Mouse (Mus musculus): Measurements from ENCODE around the gene Chodl.

Chodl gene

DNA sequence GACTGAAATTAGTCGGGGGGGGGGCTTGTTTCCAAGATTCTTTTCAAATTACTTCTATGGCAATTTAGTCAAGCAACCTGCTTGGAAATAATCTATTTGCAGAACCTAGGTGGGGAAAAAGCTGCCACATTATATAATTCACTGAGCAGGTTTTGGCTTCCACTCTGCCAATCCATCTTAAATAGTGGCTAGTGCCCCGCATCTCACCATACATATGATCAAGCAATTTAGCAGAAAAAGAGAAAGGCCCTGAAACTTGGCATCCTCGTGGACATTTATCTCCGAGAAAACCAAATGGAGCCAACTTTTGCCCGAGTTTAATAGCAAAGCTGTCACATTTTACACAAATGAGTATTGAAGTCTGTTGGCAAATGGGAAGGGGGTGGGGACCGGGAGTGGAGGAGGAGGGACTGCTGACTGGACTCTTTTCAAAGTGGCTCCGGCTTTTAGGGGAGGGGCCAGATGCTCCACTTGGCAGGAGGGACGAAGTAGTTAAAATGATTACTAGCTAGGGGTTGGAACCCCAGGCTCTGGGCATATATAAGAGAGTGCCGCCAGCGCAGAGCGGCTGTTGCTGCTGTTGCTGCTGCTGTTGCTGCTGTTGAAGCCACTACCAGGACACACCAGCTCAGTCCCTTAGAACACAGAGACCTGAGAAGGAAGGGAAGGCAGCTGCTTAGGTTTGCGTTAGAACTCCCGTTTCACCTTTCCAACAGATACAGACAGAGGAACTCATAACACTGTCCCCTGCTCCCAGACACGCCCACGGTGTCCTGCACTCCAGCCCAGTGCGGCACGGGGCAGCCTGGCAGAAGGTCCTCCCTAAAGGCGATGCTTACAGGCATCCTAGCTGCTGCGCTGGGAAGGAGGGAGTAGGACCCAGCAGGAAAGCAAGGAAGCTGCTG lies at the start of gene Chodl:
TSS of gene Chodl (plus strand) at position 567 of the 905 bp plus-strand sequence.
- peak; percentile 8 for DNase-seq

DNA sequence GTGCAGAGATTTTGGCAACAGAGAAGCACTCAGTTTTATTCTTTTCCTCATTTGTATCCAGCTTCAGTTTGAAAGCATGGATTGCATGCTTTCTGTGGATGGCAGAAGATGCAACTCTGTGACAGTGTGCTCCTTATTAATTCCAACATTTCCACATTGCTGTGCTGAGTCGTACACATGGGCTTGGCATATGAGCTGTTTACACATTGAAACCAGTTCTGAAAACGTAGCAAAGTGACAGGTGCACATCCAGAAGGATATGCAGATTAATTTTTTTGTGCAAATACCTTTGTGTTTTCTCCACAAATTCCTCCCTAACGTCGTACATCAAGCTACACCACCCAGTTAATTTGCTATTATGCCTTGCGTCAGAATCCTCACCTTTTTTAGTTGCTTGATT lies 8.1 kb upstream of the Chodl start:
- no peak for DNase-seq

DNA sequence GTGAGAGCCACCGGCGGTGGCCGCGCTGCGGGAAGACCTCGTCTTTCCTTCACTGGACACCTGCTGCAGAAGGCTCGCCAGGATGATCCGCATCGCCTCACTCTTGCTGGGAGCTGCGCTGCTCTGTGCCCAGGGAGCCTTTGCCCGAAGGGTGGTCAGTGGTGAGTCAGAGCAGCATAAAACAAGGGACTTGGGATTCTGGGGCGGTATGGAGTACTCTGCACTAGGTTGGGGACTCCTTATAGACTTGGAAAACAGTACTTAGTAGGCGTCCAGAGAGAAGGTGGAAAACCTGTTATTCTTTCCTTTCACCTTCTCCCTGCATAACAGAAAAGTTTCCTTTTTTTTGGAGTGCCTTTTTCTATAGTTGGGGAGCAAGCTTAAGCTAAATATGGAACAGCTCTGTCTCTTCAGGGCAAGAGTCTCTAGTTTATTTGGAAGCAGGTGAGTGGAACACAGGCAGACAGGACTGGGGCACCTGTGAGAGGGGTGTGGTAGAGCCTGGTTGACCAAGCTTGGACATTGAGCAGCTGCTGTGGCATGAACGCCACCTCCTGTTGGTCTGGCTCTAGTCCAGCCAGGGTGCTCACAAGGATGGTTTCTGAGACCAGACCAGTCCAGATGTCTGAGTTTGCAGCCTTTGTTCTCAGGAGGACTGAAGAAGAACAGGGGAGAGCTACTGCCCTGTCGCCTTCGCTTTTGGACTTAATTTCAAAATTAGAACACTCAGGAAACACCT lies 708 bp downstream of the Chodl start:
- DNase-seq, result no peak

DNA sequence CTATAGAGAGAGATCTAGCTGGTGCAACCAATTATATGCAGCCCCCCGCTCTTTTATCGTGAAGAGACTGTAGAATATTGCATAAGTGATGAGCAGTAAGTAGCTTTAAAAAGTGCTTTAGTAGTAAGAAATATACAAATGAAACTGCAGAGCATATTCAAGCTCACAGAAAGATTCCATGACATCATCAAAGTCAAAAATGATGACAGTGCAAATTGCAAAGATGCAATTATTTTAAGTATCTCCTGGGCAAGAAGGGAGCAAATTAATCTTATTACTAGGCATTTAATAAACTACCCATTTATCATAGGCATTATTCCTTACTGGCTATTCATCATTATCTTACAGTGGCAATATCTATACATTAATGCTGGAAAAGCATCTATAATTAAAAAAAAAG lies 3.5 kb downstream of the Chodl start:
- no peak for DNase-seq

DNA sequence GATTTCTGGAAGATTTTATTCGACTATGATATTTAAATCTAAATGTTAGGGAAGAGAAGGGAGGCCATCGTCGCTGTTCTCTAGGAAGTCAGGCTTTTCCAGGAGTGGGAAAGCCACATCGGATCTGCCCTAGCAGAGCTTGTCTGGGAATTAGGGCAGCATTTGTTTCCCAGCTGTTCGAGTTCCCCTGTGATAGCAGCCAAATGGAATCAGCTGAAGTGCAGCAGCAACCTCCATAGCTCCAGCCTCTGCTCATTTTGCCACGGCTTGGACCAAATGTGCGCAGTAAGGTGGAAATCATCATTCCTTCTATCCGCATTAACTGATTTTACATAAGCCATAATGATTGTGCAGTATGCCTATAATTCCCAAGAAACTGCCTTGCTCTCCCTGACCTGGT lies 7.0 kb downstream of the Chodl start:
- DNase-seq, result no peak

DNA sequence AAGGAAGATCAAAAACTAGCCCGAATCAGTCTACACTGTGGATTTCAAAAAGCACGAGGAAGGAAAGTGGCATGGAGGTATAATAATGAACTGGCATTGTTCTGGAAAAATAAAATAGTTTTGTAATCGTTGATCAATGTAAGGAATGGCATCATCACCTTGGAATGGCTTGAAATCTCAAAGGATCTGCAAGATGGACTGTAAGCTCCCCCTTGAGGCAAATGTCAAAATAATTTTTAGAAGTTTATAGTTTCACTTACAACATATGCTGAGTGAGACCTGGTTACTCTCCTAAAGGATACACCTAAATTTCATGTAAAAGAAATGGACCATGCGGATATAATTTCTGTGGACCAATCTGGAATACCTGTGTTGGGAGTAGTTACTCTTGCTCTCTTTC lies 19.6 kb downstream of the Chodl start:
- DNase-seq, result no peak

DNA sequence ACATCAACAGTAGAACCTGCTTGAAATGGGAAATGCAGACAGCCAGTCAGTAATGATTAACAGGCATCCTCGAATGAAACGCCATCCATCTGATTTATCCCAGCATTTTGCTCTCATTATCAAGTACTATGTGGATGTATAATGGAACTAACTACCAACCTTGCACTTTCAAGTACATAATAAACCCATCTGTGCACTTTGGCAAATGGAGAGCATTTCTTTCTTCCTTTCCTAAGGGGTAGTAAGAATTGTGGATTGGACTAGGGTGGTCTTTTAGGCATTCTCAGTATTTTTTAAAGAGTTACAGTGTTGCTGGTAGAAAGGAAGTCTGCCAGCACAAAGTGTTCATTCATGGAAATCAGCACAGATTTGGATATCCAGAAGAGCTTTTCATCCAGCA lies 26.7 kb downstream of the Chodl start:
- no peak for DNase-seq

DNA sequence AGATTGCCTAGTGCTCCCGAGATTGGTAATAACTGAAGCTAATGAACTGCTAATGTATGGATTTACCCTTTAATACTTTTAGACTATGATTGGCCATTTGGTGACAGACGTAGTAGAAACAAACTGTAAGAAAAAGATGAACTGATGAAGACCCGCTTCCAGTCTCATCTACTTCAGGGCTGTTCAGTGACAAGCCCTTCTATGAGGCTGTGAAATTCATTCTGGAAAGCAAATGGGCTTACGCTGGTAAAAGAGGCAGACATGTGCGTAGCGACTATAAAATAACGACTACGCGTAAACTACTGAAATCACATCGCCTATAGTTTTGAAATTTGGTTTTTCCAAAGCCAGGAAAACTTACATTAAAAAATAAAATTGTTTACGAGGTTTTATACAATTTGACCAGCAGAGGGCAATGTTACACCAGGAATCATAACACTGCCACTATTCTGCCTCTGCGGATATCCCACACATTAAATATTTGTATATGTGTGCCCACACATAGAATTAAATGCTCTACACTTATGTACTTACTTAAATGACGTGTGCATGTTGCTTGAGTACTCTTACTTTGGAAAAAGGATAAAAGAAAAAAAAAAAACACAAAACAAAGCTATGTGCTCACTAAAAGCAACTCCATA lies 38.5 kb downstream of the Chodl start:
- no peak for DNase-seq

DNA sequence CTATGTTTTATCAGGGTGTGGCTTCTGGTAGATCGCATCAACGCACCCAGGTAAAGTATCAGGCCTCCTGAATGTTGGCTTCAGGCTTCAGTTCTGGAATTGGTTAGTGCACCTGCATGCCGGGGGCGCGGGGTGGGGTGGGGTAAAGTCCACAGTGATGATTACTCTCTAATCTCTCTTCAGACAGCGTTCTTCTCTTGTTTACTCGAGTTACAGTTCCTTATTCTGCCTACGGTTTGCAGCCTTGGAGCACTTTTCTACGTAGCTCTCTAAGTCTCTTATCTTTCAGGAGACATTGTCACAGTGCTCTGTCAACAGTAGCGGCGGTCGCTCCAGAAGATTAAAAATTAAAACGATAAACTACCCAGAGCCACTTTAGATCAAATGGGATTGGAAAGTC lies 43.4 kb downstream of the Chodl start:
- DNase-seq, result no peak

DNA sequence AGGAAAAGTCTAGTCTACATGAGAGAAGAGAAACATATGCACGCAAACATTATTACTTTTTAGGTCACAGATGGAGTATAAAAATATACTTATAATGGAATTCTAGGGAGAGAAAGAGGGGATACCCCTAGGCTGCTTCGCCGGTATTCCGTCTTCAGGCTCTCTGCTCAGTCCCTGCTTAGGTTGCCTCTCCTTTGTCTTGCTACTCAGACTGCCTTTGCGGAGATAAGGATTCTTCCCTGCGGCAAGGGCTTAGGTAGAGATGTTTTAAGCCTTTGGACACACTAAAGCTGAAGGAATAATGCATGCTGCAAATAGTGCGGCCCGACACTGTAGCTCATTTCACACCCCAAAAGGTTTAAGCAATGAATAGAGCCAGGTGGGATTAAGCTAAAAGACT lies 45.6 kb downstream of the Chodl start:
- no peak for DNase-seq
